In the genomic region with DNA sequence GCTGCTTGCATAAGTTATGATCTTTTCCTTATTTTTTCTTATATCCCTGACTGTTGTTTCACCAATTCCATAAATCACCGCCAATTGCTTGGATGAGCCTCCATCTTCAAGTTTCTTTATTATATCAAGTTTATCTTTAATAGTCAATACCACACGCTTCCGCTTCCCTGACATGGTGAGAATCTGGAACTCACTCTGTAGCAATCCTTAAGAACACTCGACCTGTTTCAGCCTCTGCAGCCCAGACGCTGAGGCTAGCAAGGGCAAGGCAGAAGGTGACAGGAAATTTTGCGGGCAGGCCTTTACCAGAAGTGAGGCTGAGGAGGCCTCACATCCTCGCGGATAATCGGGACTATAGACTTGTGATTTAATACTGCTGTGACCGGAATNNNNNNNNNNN, we compare ENCODE assay signal across 8 mouse cellular contexts. TPM values are rescaled to one million over a fixed set of nuclear protein-coding genes. Genes with fewer than 3 reads are reported as not detected.
DNase-seq lines count a peak whose midpoint lies in the region; ATAC-seq lines count a peak whose summit lies in the region.

A gene (minus strand): TSS at position 349 of the 400 bp plus-strand sequence.

- H3K4me2 ChIP-seq in embryonic facial prominence, embryonic 13.5 days: peak within 1 kb of the TSS; percentile 65
- H3K4me2 ChIP-seq in heart, embryonic 12.5 days: peak within 1 kb of the TSS; percentile 78
- H3K4me2 ChIP-seq in kidney, embryonic 16.5 days (replicated peaks; ENCODE audit: low read depth, low read length): peak within 1 kb of the TSS; percentile 56
- H3K4me2 ChIP-seq in liver, embryonic 12.5 days: peak within 1 kb of the TSS; percentile 84

- ATAC-seq in embryonic facial prominence, embryonic 13.5 days (ENCODE audit: insufficient number of reproducible peaks, insufficient read depth, low FRiP score, low TSS enrichment, low read depth): no peak
- ATAC-seq in heart, embryonic 12.5 days (ENCODE audit: insufficient number of reproducible peaks, low FRiP score): no peak
- no peak for ATAC-seq in kidney, embryonic 16.5 days (ENCODE audit: low FRiP score, low TSS enrichment)
- no peak for ATAC-seq in liver, embryonic 12.5 days
- ATAC-seq in monocyte, adult 5-6 weeks (replicated peaks; ENCODE audit: insufficient number of reproducible peaks, low FRiP score, low TSS enrichment, poor library complexity, severe bottlenecking): peak; percentile 53

- H3K4me1 ChIP-seq in embryonic facial prominence, embryonic 13.5 days: peaks cover 19% of the 10 kb centered on the region
- peaks cover 15% of the 10 kb centered on the region for H3K4me1 ChIP-seq in heart, embryonic 12.5 days (replicated peaks)
- H3K4me1 ChIP-seq in kidney, embryonic 16.5 days (ENCODE audit: insufficient read depth, low read length): peaks cover 13% of the 10 kb centered on the region
- peaks cover 24% of the 10 kb centered on the region for H3K4me1 ChIP-seq in liver, embryonic 12.5 days

- peak; percentile 77 for DNase-seq in 416B (ENCODE audit: low read depth)
- DNase-seq in adrenal gland, postnatal 10 days: peak; percentile 36
- peak; percentile 57 for DNase-seq in splenic B cell, adult 2 months (ENCODE audit: low read depth, low spot score)

- no peaks in the 10 kb centered on the region for H3K27me3 ChIP-seq in embryonic facial prominence, embryonic 13.5 days
- no peaks in the 10 kb centered on the region for H3K27me3 ChIP-seq in heart, embryonic 12.5 days (replicated peaks)
- no peaks in the 10 kb centered on the region for H3K27me3 ChIP-seq in kidney, embryonic 16.5 days (ENCODE audit: insufficient read depth, low read length)
- no peaks in the 10 kb centered on the region for H3K27me3 ChIP-seq in liver, embryonic 12.5 days (replicated peaks)
- no peaks in the 10 kb centered on the region for H3K27me3 ChIP-seq in splenic B cell, adult 2 months (ENCODE audit: control insufficient read depth, insufficient read depth, low read length, poor library complexity, severe bottlenecking)

- H3K4me3 ChIP-seq in embryonic facial prominence, embryonic 13.5 days: peak within 1 kb of the TSS; percentile 54
- peak within 1 kb of the TSS; percentile 87 for H3K4me3 ChIP-seq in heart, embryonic 12.5 days
- H3K4me3 ChIP-seq in kidney, embryonic 16.5 days (ENCODE audit: low read length): peak within 1 kb of the TSS; percentile 55
- peak within 1 kb of the TSS; percentile 68 for H3K4me3 ChIP-seq in liver, embryonic 12.5 days

- H3K9ac ChIP-seq in embryonic facial prominence, embryonic 13.5 days: peak within 1 kb of the TSS; percentile 78
- peak within 1 kb of the TSS; percentile 77 for H3K9ac ChIP-seq in heart, embryonic 12.5 days
- H3K9ac ChIP-seq in kidney, embryonic 16.5 days (replicated peaks; ENCODE audit: low read length): peak within 1 kb of the TSS; percentile 72
- peak within 1 kb of the TSS; percentile 71 for H3K9ac ChIP-seq in liver, embryonic 12.5 days

- H3K9me3 ChIP-seq in embryonic facial prominence, embryonic 13.5 days: no peaks in the 10 kb centered on the region
- no peaks in the 10 kb centered on the region for H3K9me3 ChIP-seq in heart, embryonic 12.5 days (replicated peaks)
- H3K9me3 ChIP-seq in kidney, embryonic 16.5 days (ENCODE audit: low read length): peaks cover 5% of the 10 kb centered on the region; the same call in 1 of the 2 replicates
- H3K9me3 ChIP-seq in liver, embryonic 12.5 days (replicated peaks): no peaks in the 10 kb centered on the region

- H3K27ac ChIP-seq in embryonic facial prominence, embryonic 13.5 days: peak within 1 kb of the TSS; percentile 76
- peak within 1 kb of the TSS; percentile 70 for H3K27ac ChIP-seq in heart, embryonic 12.5 days (ENCODE audit: poor library complexity, severe bottlenecking)
- H3K27ac ChIP-seq in kidney, embryonic 16.5 days (ENCODE audit: low read length): peak within 1 kb of the TSS; percentile 88
- peak within 1 kb of the TSS; percentile 65; the same call in 1 of the 2 replicates for H3K27ac ChIP-seq in liver, embryonic 12.5 days

- H3K36me3 ChIP-seq in embryonic facial prominence, embryonic 13.5 days: no peaks in the 10 kb centered on the region
- no peaks in the 10 kb centered on the region for H3K36me3 ChIP-seq in heart, embryonic 12.5 days
- 0 out of 2 replicates have a peak, but pooled peaks cover 3% of the 10 kb centered on the region for H3K36me3 ChIP-seq in kidney, embryonic 16.5 days (ENCODE audit: insufficient read depth, low read length)
- no peaks in the 10 kb centered on the region for H3K36me3 ChIP-seq in liver, embryonic 12.5 days
- H3K36me3 ChIP-seq in splenic B cell, adult 2 months (ENCODE audit: control insufficient read depth, insufficient read depth, low read length, poor library complexity, severe bottlenecking): no peaks in the 10 kb centered on the region

- WGBS in embryonic facial prominence, embryonic 13.5 days: 5% methylated on average over 10 of the region's 10 CpGs
- 5% methylated on average over 10 of the region's 10 CpGs for WGBS in heart, embryonic 12.5 days
- 7% methylated on average over 10 of the region's 10 CpGs for WGBS in kidney, embryonic 16.5 days
- 6% methylated on average over 10 of the region's 10 CpGs for WGBS in liver, embryonic 12.5 days (ENCODE audit: insufficient replicate concordance)

RNA-seq across cellular contexts. Expression of the gene that starts here (rescaled TPM):
- total RNA-seq in adrenal gland, postnatal 10 days (2021): 10 to 100 TPM in 1 of 2 experiments, 1 to 10 TPM in 1; 6.8 to 10.2 TPM
- 11.1 and 11.7 TPM in 2 replicates for polyA plus RNA-seq in embryonic facial prominence, embryonic 13.5 days (2015; fragmentation: Nextera tagmentation; extraction: Ambion mirVana)
- 9.5 and 10.2 TPM in 2 replicates for polyA plus RNA-seq in heart, embryonic 12.5 days (2016; fragmentation: Nextera tagmentation; extraction: Ambion mirVana)
- polyA plus RNA-seq in kidney, embryonic 16.5 days (2015; fragmentation: Nextera tagmentation; extraction: Ambion mirVana): 7.8 and 9.4 TPM in 2 replicates
- polyA plus RNA-seq in liver, embryonic 12.5 days (2016; fragmentation: Nextera tagmentation; extraction: Ambion mirVana): 3.4 and 3.7 TPM in 2 replicates
- total RNA-seq in monocyte, adult 5-6 weeks (2017): 12.9 to 22.4 TPM (median 21.7 TPM) in 3 replicates
